In the genomic region with DNA sequence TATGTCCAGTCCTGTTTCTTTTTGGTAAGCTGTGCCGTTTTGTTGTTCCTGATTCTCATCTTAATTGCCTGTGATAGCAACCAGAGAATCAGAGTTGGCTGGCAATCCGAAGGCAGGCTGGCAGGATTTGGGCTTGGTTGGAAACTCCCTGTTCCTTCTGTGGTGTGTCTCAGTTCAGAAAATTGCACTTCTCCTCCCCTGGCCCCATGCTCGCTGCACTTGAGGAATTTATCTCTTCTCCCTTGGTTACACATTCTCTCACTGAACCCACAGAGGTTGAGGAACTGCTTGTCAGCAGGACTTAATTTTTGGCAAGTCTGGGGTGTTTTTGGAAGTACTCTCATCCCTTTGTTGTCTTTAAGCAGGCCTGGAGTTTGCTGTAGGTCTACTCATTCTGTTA, we compare ENCODE assay signal across 14 mouse cellular contexts. TPM values are rescaled to one million over a fixed set of nuclear protein-coding genes. Genes with fewer than 3 reads are reported as not detected.
DNase-seq lines count a peak whose midpoint lies in the region; ATAC-seq lines count a peak whose summit lies in the region.
"Had no signal": no experiment of that assay in that cellular context is flagged by ENCODE, and none has a peak within 500 bp of the region (broad histone marks: within the 10 kb centered on the region; RNA-seq: fewer than 3 reads in every experiment).

No protein-coding gene starts in this region.

- peak overlapping the region; percentile 82 for H3K27ac ChIP-seq in kidney, embryonic 16.5 days (ENCODE audit: low read length)
- H3K27ac ChIP-seq: lung, embryonic 15.5 days had no signal

- no peak overlapping the region for H3K9ac ChIP-seq in kidney, embryonic 16.5 days (replicated peaks; ENCODE audit: low read length)
- H3K9ac ChIP-seq: lung, embryonic 15.5 days had no signal

- H3K4me1 ChIP-seq in kidney, embryonic 16.5 days (ENCODE audit: insufficient read depth, low read length): peaks cover 30% of the 10 kb centered on the region
- H3K4me1 ChIP-seq: lung, embryonic 15.5 days had no signal

- ATAC-seq in kidney, embryonic 16.5 days (ENCODE audit: low FRiP score, low TSS enrichment): peak; percentile 88
- ATAC-seq in erythroid progenitor cell, adult 5-6 weeks (replicated peaks; ENCODE audit: low FRiP score, poor library complexity, severe bottlenecking): no peak

- H3K4me3 ChIP-seq in kidney, embryonic 16.5 days (ENCODE audit: low read length): no peak overlapping the region
- H3K4me3 ChIP-seq: erythroblast, embryonic 14.5 days; lung, embryonic 15.5 days had no signal

- no peak overlapping the region for H3K4me2 ChIP-seq in kidney, embryonic 16.5 days (replicated peaks; ENCODE audit: low read depth, low read length)
- H3K4me2 ChIP-seq: lung, embryonic 15.5 days had no signal

- no peaks in the 10 kb centered on the region for H3K9me3 ChIP-seq in kidney, embryonic 16.5 days (ENCODE audit: low read length)
- H3K9me3 ChIP-seq: lung, embryonic 15.5 days had no signal

- WGBS in kidney, embryonic 16.5 days: 28% methylated on average over 3 of the region's 3 CpGs

- H3K36me3 ChIP-seq in kidney, embryonic 16.5 days (ENCODE audit: insufficient read depth, low read length): no peaks in the 10 kb centered on the region
- H3K36me3 ChIP-seq: lung, embryonic 15.5 days had no signal

- peak; percentile 9 to 20 for DNase-seq in layer of hippocampus, postnatal 14 days (ENCODE audit: low spot score in 2 of 2)
- no peak for DNase-seq in layer of hippocampus, adult 9-10 months (ENCODE audit: low spot score)
- DNase-seq in 3T3-L1 (ENCODE audit: low read depth, low spot score): peak; percentile 88
- peak; percentile 58 for DNase-seq in NIH3T3 (ENCODE audit: low read depth)
- no peak for DNase-seq in spleen, postnatal 10 days (ENCODE audit: low spot score in 2 of 2)
- DNase-seq: adrenal gland, postnatal 10 days; cerebellum, adult 8-10 months; retina, postnatal 1 day; thymus, postnatal 36 days had no signal

- no peaks in the 10 kb centered on the region for H3K27me3 ChIP-seq in kidney, embryonic 16.5 days (ENCODE audit: insufficient read depth, low read length)
- H3K27me3 ChIP-seq: lung, embryonic 15.5 days had no signal

RNA-seq across cellular contexts. Expression of gene Cldn1, which starts 29.3 kb away (rescaled TPM):
- 1 to 10 TPM; 2.4 to 8.3 TPM for total RNA-seq in layer of hippocampus, postnatal 14 days (2021)
- 44.0 and 46.7 TPM in 2 replicates for polyA plus RNA-seq in kidney, embryonic 16.5 days (2015; fragmentation: Nextera tagmentation; extraction: Ambion mirVana)
- 0.42 and 0.72 TPM in 2 replicates for total RNA-seq in erythroid progenitor cell, adult 5-6 weeks (2015; ENCODE audit: low replicate concordance)
- total RNA-seq in erythroid progenitor cell, adult 5-6 weeks (2017; ENCODE audit: low replicate concordance): 1.2 TPM in 1 of 2 replicates, not detected in the other
- total RNA-seq: MEL had no signal
- polyA plus RNA-seq: erythroblast, embryonic 14.5 days had no signal

Comparison
In these comparisons a context has a peak if more than half of its experiments do, and no peak if none do; other contexts are left out.
1. DNase-seq: peak in layer of hippocampus, postnatal 14 days (2 of 2), 3T3-L1 (single experiment) and NIH3T3 (single experiment); none in layer of hippocampus, adult 9-10 months (single experiment) and spleen, postnatal 10 days (0 of 2).